Mouse (Mus musculus): Measurements from ENCODE around the gene Sh2d7. TPM values are rescaled to one million over a fixed set of nuclear protein-coding genes. Genes with fewer than 3 reads are reported as not detected.

The Sh2d7 gene
- total and polyA plus RNA-seq, 2 experiments from 2014 or later: not detected

DNA sequence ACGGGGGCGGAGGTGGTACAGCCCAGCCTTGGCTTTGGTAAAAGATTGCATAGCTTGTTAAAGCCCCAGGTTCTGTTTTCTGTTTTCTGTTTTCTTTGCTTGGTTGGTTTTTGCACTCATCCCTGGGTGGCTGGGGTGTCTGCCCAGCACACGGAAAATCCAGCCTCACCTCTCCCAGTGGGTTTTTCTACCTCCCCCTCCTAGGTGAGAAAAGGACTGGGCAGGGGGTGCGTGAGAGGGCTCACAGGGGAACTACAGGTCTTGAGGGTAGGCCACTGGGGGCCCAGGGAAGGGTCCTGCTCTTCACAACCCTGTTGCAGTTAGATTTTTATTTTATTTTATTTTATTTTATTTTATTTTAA lies 6.2 kb downstream of the Sh2d7 start:
- Histone ChIP-seq H3K9me3 (replicated peaks; ENCODE audit: control insufficient read depth, low read length) (no peaks in the 10 kb centered on the region), H3K4me1 (ENCODE audit: control insufficient read depth, insufficient read depth) (no peaks in the 10 kb centered on the region), H3K4me2 (ENCODE audit: low read depth, low read length) (no peak overlapping the region), H3K27ac (ENCODE audit: low read depth) (no peak overlapping the region), H3K4me3 (ENCODE audit: low read depth, low read length) (no peak overlapping the region), H3K9ac (replicated peaks; ENCODE audit: low read depth, low read length) (no peak overlapping the region), H3K36me3 (replicated peaks; ENCODE audit: control insufficient read depth, insufficient read depth, low read length) (no peaks in the 10 kb centered on the region), H3K27me3 (ENCODE audit: control insufficient read depth, insufficient read depth, low read length) (no peaks in the 10 kb centered on the region)
- no peak for DNase-seq (ENCODE audit: low spot score)
- TF ChIP-seq CTCF (IDR thresholded peaks at IDR 0.05; ENCODE audit: low read depth) (no peak), EP300 (IDR thresholded peaks at IDR 0.05; ENCODE audit: low read depth) (no peak)
- no peak for ATAC-seq (ENCODE audit: insufficient read depth, low read depth)
- WGBS: 89% methylated on average over 4 of the region's 4 CpGs

GRCm38 (mm10) chr9:54547536-54547935 lies 8.8 kb downstream of the Sh2d7 start:
- Histone ChIP-seq H3K27me3 (ENCODE audit: control insufficient read depth, insufficient read depth, low read length) (no peaks in the 10 kb centered on the region), H3K4me2 (ENCODE audit: low read depth, low read length) (no peak overlapping the region), H3K9ac (replicated peaks; ENCODE audit: low read depth, low read length) (no peak overlapping the region), H3K4me3 (ENCODE audit: low read depth, low read length) (no peak overlapping the region), H3K4me1 (ENCODE audit: control insufficient read depth, insufficient read depth) (no peaks in the 10 kb centered on the region), H3K9me3 (replicated peaks; ENCODE audit: control insufficient read depth, low read length) (no peaks in the 10 kb centered on the region), H3K27ac (ENCODE audit: low read depth) (no peak overlapping the region), H3K36me3 (replicated peaks; ENCODE audit: control insufficient read depth, insufficient read depth, low read length) (no peaks in the 10 kb centered on the region)
- TF ChIP-seq EP300 (IDR thresholded peaks at IDR 0.05; ENCODE audit: low read depth) (no peak), CTCF (IDR thresholded peaks at IDR 0.05; ENCODE audit: low read depth) (peak; percentile 69)
- ATAC-seq (ENCODE audit: insufficient read depth, low read depth) (no peak; the same call in 1 of the 2 replicates), DNase-seq (ENCODE audit: low spot score) (no peak)
- 13% methylated on average over 5 of the region's 5 CpGs for WGBS

- Histone ChIP-seq H3K27me3 (ENCODE audit: control insufficient read depth, insufficient read depth, low read length) (no peaks in the 10 kb centered on the region), H3K4me3 (ENCODE audit: low read depth, low read length) (no peak overlapping the region), H3K9me3 (replicated peaks; ENCODE audit: control insufficient read depth, low read length) (no peaks in the 10 kb centered on the region), H3K27ac (ENCODE audit: low read depth) (no peak overlapping the region), H3K4me1 (ENCODE audit: control insufficient read depth, insufficient read depth) (no peaks in the 10 kb centered on the region), H3K9ac (replicated peaks; ENCODE audit: low read depth, low read length) (no peak overlapping the region), H3K36me3 (replicated peaks; ENCODE audit: control insufficient read depth, insufficient read depth, low read length) (no peaks in the 10 kb centered on the region), H3K4me2 (ENCODE audit: low read depth, low read length) (no peak overlapping the region)
- no peak for ATAC-seq (ENCODE audit: insufficient read depth, low read depth)
- TF ChIP-seq EP300 (IDR thresholded peaks at IDR 0.05; ENCODE audit: low read depth) (no peak), CTCF (IDR thresholded peaks at IDR 0.05; ENCODE audit: low read depth) (no peak)
- WGBS: 86% methylated on average over 6 of the region's 6 CpGs
- no peak for DNase-seq (ENCODE audit: low spot score)
Observed at GRCm38 (mm10) chr9:54549433-54549832, 10.6 kb downstream of the Sh2d7 start.

DNA sequence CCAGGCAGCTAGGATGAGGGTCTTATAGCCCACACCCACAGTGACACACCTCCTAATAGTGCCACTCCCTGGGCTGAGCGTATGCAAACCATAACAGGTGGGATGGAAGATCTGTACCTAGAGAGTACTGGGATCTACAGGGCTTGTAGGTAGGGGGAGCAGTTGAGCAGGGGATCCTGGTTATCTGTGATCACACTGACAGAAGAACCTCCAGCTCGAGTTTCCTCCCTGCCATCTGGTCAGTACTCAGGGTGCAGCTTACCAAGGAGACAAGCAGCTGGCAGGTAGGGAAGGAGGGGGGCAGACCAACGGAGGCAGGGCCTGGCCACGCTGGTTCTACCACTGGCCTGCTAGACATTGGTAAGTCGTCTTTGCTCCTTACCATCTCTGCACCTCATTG lies 13.6 kb downstream of the Sh2d7 start:
- Histone ChIP-seq H3K27ac (ENCODE audit: low read depth) (no peak overlapping the region), H3K9me3 (replicated peaks; ENCODE audit: control insufficient read depth, low read length) (no peaks in the 10 kb centered on the region), H3K9ac (replicated peaks; ENCODE audit: low read depth, low read length) (no peak overlapping the region), H3K36me3 (replicated peaks; ENCODE audit: control insufficient read depth, insufficient read depth, low read length) (no peaks in the 10 kb centered on the region), H3K4me2 (ENCODE audit: low read depth, low read length) (no peak overlapping the region), H3K4me3 (ENCODE audit: low read depth, low read length) (no peak overlapping the region), H3K4me1 (ENCODE audit: control insufficient read depth, insufficient read depth) (no peaks in the 10 kb centered on the region), H3K27me3 (ENCODE audit: control insufficient read depth, insufficient read depth, low read length) (no peaks in the 10 kb centered on the region)
- DNase-seq (ENCODE audit: low spot score) (no peak), ATAC-seq (ENCODE audit: insufficient read depth, low read depth) (no peak)
- 28% methylated on average over 5 of the region's 5 CpGs for WGBS
- TF ChIP-seq CTCF (IDR thresholded peaks at IDR 0.05; ENCODE audit: low read depth) (peak; percentile 34; the same call in 1 of the 2 replicates), EP300 (IDR thresholded peaks at IDR 0.05; ENCODE audit: low read depth) (no peak)

- DNase-seq (ENCODE audit: low spot score) (no peak), ATAC-seq (ENCODE audit: insufficient read depth, low read depth) (no peak)
- H3K27ac ChIP-seq (ENCODE audit: low read depth): no peak overlapping the region
- no peaks in the 10 kb centered on the region for H3K9me3 ChIP-seq (replicated peaks; ENCODE audit: control insufficient read depth, low read length)
- H3K36me3 ChIP-seq (replicated peaks; ENCODE audit: control insufficient read depth, insufficient read depth, low read length): no peaks in the 10 kb centered on the region
- no peak overlapping the region for H3K9ac ChIP-seq (replicated peaks; ENCODE audit: low read depth, low read length)
- no peak for TF ChIP-seq CTCF (IDR thresholded peaks at IDR 0.05; ENCODE audit: low read depth)
- TF ChIP-seq EP300 (IDR thresholded peaks at IDR 0.05; ENCODE audit: low read depth): no peak
- H3K4me2 ChIP-seq (ENCODE audit: low read depth, low read length): no peak overlapping the region
- H3K4me1 ChIP-seq (ENCODE audit: control insufficient read depth, insufficient read depth): no peaks in the 10 kb centered on the region
- no peaks in the 10 kb centered on the region for H3K27me3 ChIP-seq (ENCODE audit: control insufficient read depth, insufficient read depth, low read length)
- no peak overlapping the region for H3K4me3 ChIP-seq (ENCODE audit: low read depth, low read length)
- WGBS: 83% methylated on average over 2 of the region's 2 CpGs
Observed at GRCm38 (mm10) chr9:54555044-54555443, 16.3 kb downstream of the Sh2d7 start.

DNA sequence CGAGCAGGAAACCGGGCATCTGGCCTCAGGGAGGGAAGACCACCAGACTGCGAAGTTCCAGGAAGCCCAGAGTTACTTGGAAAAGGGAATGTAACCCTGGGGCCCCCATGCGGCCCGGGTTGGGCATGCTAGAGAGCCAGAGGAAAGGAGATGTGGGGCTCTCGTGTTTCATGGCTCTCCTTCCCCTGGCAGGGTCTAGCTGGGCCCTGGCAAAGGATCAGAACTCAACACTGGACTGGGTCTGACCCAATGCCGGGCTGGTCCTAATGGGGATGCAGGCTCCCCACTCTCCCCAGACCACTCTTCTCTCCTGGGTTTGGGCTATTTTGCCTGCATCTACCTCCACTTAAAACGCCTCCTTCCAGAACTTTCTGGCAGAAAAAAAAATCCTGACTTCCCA lies 19.9 kb downstream of the Sh2d7 start:
- H3K9me3 ChIP-seq (replicated peaks; ENCODE audit: control insufficient read depth, low read length): no peaks in the 10 kb centered on the region
- no peak overlapping the region for H3K4me2 ChIP-seq (ENCODE audit: low read depth, low read length)
- no peak overlapping the region for H3K9ac ChIP-seq (replicated peaks; ENCODE audit: low read depth, low read length)
- TF ChIP-seq EP300 (IDR thresholded peaks at IDR 0.05; ENCODE audit: low read depth) (no peak), CTCF (IDR thresholded peaks at IDR 0.05; ENCODE audit: low read depth) (no peak)
- H3K4me1 ChIP-seq (ENCODE audit: control insufficient read depth, insufficient read depth): no peaks in the 10 kb centered on the region
- no peaks in the 10 kb centered on the region for H3K27me3 ChIP-seq (ENCODE audit: control insufficient read depth, insufficient read depth, low read length)
- no peak overlapping the region for H3K4me3 ChIP-seq (ENCODE audit: low read depth, low read length)
- no peak overlapping the region for H3K27ac ChIP-seq (ENCODE audit: low read depth)
- ATAC-seq (ENCODE audit: insufficient read depth, low read depth): no peak
- 86% methylated on average over 8 of the region's 8 CpGs for WGBS
- H3K36me3 ChIP-seq (replicated peaks; ENCODE audit: control insufficient read depth, insufficient read depth, low read length): no peaks in the 10 kb centered on the region
- no peak for DNase-seq (ENCODE audit: low spot score)

Measured in heart, postnatal 0 days (tissue).